Mouse (Mus musculus) left cerebral cortex, adult 8-10 months (tissue): Measurements from ENCODE around the gene Arsj. TPM values are rescaled to one million over a fixed set of nuclear protein-coding genes. Genes with fewer than 3 reads are reported as not detected.
A peak's percentile ranks its signal among the peaks of the same experiment; 100 is the strongest.

Experiments
- DNase-seq, 2 experiments: peaks; one replicate each; pipeline ENCODE4 v3.0.0; 2022; ENCODE audit warnings: low spot score in 2 of 2
- total RNA-seq, 4 experiments: library from RNA; stranded (reverse); gene quantifications; 2 replicates each; pipeline ENCODE4 v1.2.4; 2022

The Arsj gene
- total RNA-seq = 1 to 10 TPM; 2.4 to 3.1 (median 2.6) TPM

DNA sequence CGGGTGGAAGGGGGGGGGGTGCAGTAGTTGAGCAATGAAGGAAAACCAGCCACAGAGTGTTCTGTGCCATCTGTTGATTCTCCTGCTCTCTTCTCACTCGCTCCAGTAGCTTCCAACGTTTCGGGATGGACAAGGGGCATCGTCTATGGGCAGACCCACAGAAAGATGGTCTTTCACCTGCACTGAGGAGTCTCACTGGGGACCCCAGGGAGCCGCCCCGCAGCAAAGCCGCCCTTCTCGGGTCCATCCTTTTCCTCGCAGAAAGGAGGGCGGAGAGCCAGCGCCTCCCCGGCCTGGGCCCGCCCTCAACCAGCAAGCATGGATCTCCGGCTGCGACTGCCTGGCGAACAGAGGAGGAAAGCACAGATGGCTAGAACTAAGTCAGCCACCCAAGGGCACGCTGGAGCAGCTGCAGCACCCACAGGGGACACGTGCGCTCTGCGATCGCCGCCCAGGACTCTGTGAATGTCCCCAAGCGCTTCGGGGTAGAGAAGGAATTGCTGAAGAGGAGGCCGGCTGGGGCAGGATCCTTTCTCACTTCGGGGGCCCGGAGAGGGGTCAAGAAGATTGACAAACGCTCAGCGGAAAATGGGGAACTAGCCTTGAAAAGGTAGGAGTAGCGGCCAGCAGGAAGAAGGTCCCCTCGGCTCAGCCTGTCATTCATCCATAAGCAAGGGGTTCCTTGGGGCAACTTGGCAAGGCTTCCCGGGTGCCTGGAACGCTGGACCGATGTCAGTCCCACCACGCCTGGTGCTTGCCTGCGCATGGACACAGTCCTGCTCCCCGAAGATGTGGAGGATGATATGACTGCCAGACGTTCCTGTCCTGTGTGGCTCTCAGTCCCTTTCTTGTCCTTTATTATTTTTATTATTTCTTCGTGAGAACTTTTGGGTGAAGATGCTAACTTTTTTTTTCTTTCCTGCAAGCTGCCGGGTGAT is at the start of gene Arsj:
Gene Arsj (plus strand): TSS at position 117 of the 938 bp plus-strand sequence.
- DNase-seq = peak in 1 of 2 experiments; percentile 42

GRCm38 (mm10) chr3:126324872-126325498 is 38.5 kb upstream of the Arsj start:
- no peak for DNase-seq

DNA sequence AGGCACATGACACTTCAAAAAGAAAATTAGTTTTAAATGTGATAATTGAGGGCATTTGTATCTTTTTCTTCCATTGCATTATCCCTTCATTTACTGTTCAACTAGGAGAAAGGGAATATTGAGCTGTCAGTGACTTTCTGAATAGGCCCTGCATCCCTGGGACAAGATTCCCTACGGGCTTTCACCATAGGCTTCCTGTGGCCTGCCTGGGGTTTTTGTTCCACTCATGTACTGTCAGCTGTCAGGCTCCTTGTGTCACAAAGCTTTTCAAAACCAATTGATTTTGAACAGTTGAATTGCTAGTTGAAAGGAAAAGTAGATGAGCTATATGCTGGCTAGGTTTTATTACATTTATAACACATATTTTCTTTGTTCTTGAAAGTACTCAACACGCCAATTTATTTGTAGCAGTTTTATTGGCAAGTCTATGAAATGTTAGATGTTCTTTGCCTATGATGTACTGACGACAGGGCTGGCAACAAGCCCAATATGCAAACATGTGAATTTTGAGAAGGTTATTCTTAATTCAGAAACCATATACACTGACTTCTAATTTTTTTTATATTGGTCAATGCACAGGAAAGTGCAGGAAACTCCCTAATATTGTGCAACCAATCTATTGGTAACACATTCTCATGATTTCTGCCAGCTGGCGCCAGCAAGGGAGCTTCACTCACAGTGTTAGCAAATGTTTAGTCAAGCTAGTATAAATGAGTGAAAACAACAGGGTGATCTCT is 37.4 kb upstream of the Arsj start:
- no peak for DNase-seq

DNA sequence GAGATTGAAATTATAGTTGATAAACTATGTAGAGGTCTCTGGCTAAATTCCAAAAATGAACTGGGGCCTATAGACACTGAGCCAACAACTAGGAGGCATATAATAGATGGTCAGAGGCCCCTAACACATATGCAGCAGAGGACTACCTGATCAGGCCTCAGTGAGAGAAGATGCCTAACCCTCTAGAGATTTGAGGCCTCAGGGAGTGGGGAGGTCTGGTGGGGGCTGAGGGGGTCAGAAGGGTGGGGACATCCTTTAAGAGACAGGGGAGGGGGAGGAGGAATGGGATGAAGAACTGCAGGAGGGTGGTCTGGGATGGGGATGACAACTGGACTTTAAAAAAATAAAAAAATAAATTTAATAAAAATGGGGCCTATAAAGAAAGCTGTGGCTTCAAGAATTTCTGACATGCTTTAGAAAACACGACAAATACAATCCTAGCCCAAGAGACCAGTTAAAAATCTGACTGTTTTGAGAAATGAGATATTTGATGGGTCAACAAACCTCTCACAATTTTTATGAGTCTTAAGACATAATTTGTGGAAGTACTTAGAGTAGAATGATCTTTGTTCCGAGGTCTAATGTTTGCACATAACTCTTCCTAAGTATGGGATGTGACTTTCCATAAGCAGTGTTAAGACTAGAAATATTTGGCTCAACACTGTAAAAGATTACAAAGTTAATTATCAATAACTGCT is 36.7 kb upstream of the Arsj start:
- DNase-seq = no peak

DNA sequence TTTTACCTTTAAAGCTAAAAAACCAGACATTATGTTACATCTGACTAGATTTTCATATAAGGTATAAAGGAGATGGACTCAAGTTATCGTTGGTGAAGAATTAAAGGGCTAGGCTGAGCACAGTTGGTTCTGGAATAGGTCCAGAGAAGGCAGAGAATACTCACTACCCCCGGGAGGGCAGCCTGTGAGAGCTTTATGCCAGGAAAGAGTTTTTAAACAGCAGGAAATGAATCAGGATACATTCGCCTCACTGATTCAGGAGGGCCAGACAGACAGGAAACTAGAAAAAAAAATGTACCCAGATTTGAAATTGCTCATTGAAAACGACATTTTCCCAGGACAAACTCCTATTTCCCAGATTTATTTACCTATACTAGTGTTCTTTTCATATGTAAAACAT is 28.2 kb upstream of the Arsj start:
- no peak for DNase-seq

DNA sequence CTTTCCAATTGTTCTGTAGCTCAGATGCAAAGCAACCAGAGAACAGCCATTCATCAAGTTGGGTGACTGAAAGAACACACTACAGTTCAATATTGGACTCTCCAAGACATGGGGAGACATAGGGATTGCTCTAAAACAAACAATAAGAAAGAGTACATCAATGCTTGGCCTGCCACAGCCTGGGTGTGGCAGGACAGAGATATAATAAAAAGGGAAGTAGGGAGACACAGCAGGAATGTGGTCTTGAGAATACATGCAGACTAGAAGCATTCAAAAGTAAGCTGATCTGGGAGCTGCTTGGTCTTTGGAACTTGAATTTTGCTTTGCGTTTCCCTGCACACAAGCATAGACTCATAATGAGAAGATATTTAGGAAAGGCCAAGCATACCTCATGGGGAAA is 18.7 kb upstream of the Arsj start:
- DNase-seq = no peak

DNA sequence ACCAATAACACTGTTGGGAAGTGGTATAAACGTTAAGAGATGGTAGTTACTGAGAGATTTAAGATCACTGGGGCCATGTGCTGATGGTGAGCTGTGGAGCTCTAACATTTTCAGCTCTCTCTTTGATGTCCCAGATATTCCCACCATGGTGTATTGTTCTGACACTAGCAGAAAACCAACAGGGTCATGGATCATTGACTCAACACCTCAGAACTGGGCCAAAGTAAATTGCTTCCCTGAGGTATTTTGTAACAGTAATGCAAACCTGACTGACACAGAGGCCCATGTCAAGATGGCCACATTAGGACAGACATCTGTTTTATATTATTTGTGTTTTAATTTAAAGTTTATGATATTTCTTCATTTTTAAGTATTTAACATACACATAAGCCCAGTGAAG is 3.7 kb upstream of the Arsj start:
- no peak for DNase-seq

DNA sequence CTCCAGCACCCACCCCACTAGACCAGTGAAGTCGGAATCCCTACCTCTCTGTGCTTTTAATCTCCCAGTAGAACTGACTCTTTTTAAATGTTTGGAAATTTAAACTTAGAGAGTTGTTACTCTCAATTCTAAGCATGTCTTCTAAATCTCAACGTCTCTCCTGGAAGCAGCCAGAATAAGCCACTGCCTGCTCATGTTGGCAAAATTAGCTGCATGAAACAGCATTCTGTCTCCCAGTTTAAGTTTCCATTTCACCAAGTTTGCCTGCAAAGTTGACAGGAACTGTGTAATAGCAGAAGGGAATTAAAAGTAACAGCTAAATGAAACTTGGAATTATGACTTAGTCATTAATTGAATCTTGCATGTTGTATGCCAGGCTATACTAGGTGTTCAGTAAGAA is 1.1 kb upstream of the Arsj start:
- DNase-seq = no peak

DNA sequence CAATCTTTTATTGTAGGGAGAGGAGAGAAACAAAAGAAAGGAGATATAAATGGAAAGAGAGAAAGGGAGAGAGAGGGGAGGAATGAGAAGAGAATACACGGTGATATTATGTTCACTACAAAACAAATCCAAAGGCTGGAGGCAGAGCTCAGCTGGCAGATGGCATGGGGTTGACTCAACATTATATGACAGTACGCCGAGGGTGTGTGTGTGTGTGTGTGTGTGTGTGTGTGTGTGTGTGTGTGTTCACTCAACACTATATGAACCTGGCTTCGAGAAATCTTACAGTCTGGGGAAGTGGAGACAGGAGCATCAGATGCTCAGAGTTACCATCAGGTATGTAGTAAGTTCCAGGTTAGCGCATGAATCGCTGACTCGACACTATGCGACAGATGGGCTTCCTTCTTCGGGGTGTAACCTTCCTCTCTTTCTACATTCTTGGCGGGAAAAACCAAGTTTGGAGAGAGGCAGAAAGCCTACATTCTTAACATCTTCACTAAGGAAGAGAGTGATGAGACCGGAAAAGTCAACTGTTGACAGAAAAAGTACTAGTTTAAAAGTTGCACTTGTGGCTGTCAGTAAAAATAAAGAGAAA is 456 bp upstream of the Arsj start:
- DNase-seq = peak in 1 of 2 experiments; percentile 47

DNA sequence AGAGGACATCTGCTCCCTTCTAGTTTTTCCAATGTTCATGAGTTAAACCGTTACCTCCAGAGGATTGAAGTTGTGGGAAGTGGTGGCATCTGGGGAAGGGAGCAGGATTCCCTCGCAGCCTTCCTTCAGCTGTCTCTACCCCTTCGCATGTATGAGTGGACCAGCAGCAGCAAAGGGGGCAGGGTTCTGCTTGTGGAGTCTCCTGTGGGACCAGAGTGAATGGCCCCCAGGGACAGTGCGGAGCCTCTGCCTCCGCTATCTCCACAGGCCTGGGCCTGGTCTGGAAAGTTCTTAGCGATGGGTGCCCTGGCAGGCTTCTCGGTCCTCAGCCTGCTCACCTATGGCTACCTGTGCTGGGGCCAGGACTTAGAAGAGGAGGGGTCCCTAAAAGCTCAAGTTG is 1.1 kb downstream of the Arsj start:
- DNase-seq = no peak

GRCm38 (mm10) chr3:126370571-126370970 is 7.1 kb downstream of the Arsj start:
- DNase-seq = no peak

GRCm38 (mm10) chr3:126372815-126373545 is 9.5 kb downstream of the Arsj start:
- no peak for DNase-seq

DNA sequence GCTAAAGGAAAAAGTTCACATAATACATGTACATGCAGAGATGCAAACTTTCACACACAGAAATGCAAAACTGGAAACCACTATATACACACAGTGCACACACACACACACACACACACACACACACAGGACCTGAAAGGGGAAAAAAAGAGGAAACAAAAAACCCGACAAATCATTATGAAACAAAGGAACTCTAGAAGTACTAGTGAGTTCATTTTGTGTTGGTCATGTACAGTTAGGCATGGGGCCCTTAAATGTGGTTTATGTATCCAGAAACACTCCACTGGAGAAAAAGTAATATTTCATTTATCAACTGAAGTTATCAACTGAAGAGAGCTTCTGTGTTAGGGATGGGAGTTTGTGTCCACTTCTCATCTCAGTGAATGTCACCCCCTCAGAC is 10.2 kb downstream of the Arsj start:
- DNase-seq = no peak

- no peak for DNase-seq
Measured at GRCm38 (mm10) chr3:126379252-126379651, 15.8 kb downstream of the Arsj start.

DNA sequence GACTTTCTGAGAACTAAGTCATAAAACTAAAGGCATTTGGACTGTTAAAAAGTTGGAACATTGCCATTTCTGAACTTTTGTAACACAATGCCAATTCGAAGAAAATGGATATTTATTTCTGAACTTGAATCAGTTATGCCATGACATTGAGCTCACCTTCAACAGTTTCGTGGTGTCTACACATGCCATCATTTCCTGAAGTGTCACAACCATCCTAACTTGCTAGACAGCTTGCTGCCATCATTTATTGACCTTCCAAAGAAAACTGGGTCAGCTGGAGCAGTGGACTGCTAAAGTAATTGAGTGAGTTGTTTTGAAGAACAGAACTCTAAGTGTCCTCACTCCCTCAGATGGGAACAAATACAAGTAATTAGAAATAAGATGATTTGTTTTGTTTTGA is 16.2 kb downstream of the Arsj start:
- DNase-seq = no peak

GRCm38 (mm10) chr3:126383276-126383675 is 19.8 kb downstream of the Arsj start:
- no peak for DNase-seq

- DNase-seq = peak in 1 of 2 experiments; percentile 35
Measured at GRCm38 (mm10) chr3:126384657-126385438, 21.4 kb downstream of the Arsj start.

- DNase-seq = no peak
Measured at GRCm38 (mm10) chr3:126397451-126397850, 34.0 kb downstream of the Arsj start.

DNA sequence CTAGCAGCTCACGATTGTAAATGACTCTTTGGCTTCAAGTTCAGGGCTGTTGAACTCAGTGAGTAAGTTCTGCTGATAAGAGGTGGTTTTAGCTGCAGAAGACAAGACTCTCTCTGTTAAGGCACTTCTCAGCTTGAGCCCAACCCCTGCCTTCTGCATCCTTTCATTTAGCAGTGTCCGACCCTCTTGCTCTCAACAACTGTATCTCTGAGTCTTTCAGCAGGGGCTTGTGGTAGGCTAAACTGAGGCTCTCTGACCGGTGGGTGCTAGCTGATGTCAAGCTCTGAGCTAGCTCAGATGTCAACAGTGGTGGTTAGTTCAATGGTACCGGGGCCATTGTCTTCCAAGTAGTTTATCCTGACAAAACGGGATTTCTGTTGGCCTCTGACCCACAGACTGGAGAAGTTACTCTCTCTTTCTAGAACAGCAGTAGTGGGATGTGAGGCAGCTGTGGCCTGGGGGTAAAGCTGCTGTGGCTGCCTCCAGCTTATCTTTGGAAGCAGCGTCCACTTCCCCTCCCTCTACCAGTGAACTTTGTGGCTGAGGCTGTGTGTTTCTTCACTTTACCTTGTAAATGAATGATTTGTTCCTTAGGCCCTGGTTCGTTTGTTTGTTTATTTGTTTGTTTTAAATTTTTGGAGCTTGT is 34.6 kb downstream of the Arsj start:
- DNase-seq = no peak
